Mouse (Mus musculus) lung, adult 2 months (tissue): ENCODE results near the gene Gpr146.

Experiments used
- CTCF ChIP-seq: fragments of 200-500 bp; IDR thresholded peaks from 2 replicates; pipeline ENCODE4 v1.5.1; 2011; ENCODE audit warnings: mild to moderate bottlenecking, low read length, control low read depth; ENCODE audit not compliant: insufficient read depth
- POLR2A ChIP-seq: fragments of 200-500 bp; IDR thresholded peaks from 2 replicates; pipeline ENCODE4 v1.6.1; 2011; ENCODE audit warnings: low read depth, mild to moderate bottlenecking, control low read depth, low read length, borderline replicate concordance; ENCODE audit errors: extremely low read depth

DNA sequence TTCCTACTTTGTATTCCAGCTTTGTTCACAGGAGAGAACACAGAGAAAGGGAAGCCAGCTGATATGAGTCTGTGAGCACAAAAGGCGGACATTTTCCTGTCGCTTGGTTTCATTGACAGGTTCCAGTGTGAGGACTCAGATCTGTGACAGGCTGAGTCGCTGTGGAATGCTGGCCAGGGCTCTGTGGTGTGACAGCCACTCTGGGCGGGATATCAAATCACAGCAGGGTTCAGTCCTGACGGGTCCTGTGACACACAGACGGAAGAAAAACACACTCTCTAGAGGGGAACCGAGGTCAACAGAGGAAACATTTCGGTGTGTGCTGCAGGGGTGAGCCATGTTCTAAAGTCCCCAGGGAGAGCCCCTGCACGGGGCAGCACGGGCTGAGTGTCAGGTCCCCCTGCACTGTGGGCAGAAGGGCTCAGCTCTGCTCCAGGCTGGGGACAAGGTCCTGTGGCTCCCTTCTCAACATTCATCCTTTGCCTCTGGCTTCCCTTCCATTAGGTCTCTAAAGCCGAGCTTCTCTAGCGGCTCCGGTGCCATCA, 39.6 kb upstream of the Gpr146 start:
- TF ChIP-seq CTCF (no peak), POLR2A (no peak)
